Mouse (Mus musculus): ENCODE data around the gene Epha8.

Gene Epha8

GRCm38 (mm10) chr4:136907033-136907432 is 49.6 kb downstream of the Epha8 start:
- DNase-seq (ENCODE audit: low spot score in 2 of 2), result no peak

GRCm38 (mm10) chr4:136904767-136905539 is 51.7 kb downstream of the Epha8 start:
- no peak for DNase-seq (ENCODE audit: low spot score in 2 of 2)

GRCm38 (mm10) chr4:136899154-136899553 is 57.5 kb downstream of the Epha8 start:
- no peak for DNase-seq (ENCODE audit: low spot score in 2 of 2)

GRCm38 (mm10) chr4:136898637-136899036 is 58.0 kb downstream of the Epha8 start, which contains the start of gene C1qa:
Gene C1qa, minus strand, starts transcription at chr4:136898803.
- no peak for DNase-seq (ENCODE audit: low spot score in 2 of 2)

- no peak for DNase-seq (ENCODE audit: low spot score in 2 of 2)
Measured at GRCm38 (mm10) chr4:136898084-136898598, 58.5 kb downstream of the Epha8 start.

- no peak for DNase-seq (ENCODE audit: low spot score in 2 of 2)
Measured at GRCm38 (mm10) chr4:136896461-136896860, 60.2 kb downstream of the Epha8 start.

- no peak for DNase-seq (ENCODE audit: low spot score in 2 of 2)
Measured at GRCm38 (mm10) chr4:136895861-136896260, 60.8 kb downstream of the Epha8 start.

- DNase-seq (ENCODE audit: low spot score in 2 of 2), result no peak
Measured at GRCm38 (mm10) chr4:136894821-136895220, 61.8 kb downstream of the Epha8 start.

- no peak for DNase-seq (ENCODE audit: low spot score in 2 of 2)
Measured at GRCm38 (mm10) chr4:136893691-136894543, 62.7 kb downstream of the Epha8 start.

GRCm38 (mm10) chr4:136892811-136893210 is 63.8 kb downstream of the Epha8 start, which contains the start of gene C1qc:
Gene C1qc, minus strand, starts transcription at chr4:136893065.
- no peak for DNase-seq (ENCODE audit: low spot score in 2 of 2)

- no peak for DNase-seq (ENCODE audit: low spot score in 2 of 2)
Measured at GRCm38 (mm10) chr4:136892371-136892770, 64.2 kb downstream of the Epha8 start.

GRCm38 (mm10) chr4:136891115-136891514 is 65.5 kb downstream of the Epha8 start:
- DNase-seq (ENCODE audit: low spot score in 2 of 2), result no peak

- DNase-seq (ENCODE audit: low spot score in 2 of 2), result no peak
Measured at GRCm38 (mm10) chr4:136889981-136890380, 66.6 kb downstream of the Epha8 start.

- no peak for DNase-seq (ENCODE audit: low spot score in 2 of 2)
Measured at GRCm38 (mm10) chr4:136887714-136888113, 68.9 kb downstream of the Epha8 start.

- no peak for DNase-seq (ENCODE audit: low spot score in 2 of 2)
Measured at GRCm38 (mm10) chr4:136886101-136886500, 70.5 kb downstream of the Epha8 start, which contains the start of gene C1qb. Gene C1qb, minus strand, starts transcription at chr4:136886187.
